Mouse (Mus musculus) skeletal muscle tissue, postnatal 0 days (tissue): ENCODE measurements around the gene Per3. TPM values are rescaled to one million over a fixed set of nuclear protein-coding genes. Genes with fewer than 3 reads are reported as not detected.

Experiments used
- polyA plus RNA-seq: library from polyadenylated mRNA; unstranded; fragments of >200 nt; fragmentation: Nextera tagmentation; extraction: Ambion mirVana; gene quantifications from 2 replicates; pipeline ENCODE4 v1.2.1, GENCODE M21; 2015

Per3 gene
- 3.9 and 4.2 TPM in 2 replicates for polyA plus RNA-seq

DNA sequence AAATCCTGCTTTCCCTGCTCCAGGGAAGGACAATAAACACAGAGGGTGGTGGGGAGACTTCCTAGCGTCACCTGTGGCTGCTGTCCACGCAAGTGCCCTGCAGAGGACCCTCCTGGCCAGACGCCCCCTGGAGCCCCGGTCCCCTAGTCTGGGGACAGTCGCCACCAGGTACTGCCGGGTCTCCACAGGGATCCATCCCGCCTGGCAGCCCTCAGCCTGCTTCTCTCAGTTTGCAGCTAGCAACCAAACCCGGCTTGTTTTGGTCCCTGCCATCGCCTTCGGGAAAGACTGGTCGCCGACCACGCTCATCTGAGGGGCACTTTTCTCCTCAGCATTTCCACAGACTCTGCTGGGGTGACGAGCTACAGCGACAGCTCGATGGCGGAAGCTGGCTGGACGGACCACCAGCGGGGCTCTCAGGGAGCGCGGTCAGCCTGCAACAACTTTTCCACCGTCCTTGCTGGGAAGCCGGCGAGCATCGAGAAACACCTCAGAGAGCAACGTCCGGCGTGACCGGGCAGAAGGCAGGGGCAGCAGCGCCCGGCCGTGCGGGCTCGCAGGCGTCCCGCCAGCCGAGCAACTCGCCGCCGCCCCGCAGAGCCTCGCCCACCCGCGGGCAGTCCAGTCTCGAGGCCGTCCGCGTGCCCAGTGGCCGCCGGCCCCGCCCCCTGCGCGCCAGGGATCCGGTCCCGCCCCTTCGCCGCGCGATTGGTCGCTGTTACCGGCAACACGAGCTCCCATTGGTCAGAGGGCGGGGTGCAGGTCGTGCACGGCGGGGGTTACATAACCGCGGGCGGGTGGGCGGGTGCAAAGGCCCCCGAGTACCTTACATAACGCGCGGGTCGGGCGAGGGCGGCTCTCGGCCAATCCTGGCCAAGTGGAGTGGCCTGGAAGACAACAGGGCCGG, at the start of gene Per3:
Per3 (minus strand) TSS at position 629 of the 907 bp plus-strand sequence.

DNA sequence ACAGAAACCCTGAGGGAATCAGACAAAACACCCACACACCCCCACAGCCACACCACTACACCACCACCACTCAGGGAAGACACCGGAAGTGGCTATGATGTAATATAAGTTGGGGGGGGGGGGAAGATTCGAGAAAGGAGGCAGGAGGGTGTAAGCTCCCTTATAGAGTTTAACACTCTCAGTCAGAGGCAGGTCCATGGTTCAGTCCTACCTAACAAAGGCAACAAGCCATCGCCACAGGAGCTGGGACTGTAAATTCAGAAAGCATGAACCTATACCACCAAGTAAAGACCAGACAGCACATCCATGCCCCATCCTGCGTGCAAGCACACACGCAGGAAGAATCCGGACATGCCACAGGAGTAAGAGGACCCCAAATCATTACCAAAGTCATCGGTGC, 44.8 kb upstream of the Per3 start, which contains the start of gene Gm13090:
Gm13090 (plus strand) TSS at position 301 of the 400 bp plus-strand sequence.

DNA sequence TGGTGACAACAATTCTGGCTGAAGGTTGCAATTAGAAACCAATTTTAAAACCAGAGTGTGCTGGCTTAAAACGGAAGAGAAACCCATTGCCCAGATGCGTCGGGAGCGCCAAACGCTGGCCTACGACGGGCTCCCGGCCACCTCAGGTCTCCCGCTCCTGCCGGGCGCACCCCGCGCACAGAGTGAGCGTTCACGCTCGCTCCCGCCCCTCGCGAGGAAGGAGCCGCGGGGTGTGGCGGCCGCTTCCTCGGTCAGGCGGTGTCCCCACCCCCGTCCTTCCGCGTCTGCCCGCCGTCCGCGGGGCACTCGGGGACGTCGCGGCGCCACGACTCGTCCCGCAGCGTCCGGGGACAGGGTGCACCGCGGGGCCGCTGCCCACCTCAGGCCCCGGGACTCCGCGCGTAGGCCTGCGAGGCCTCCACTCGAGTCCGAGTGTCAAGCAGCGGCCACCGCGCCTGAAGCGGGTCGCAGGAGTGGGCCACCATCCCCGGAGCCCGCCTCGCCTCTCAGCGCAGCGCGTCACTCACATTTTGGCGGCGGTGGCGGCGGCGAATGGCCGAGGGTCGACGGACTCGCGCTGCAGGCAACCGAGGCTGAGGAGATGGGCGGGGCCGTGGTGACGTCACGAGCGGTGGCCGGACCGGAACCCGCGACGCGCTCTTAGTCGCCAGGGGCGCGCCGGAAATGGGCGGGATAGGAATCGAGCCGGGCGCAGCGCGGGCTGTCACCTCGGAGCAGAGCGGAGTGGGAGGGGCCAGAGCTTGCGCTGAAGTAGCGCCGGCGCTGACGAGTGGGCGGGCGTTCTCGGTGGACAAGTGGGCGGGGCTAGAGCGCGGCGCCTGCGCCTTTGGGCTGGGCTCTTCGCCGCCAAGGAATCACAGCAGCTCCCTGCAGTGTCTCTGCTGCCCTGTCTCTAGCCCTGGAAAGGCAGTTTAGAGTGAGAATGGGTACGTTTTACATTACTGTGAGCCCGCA, 13.2 kb upstream of the Per3 start, which contains the start of gene Vamp3:
Vamp3 (minus strand) TSS at position 617 of the 975 bp plus-strand sequence.

DNA sequence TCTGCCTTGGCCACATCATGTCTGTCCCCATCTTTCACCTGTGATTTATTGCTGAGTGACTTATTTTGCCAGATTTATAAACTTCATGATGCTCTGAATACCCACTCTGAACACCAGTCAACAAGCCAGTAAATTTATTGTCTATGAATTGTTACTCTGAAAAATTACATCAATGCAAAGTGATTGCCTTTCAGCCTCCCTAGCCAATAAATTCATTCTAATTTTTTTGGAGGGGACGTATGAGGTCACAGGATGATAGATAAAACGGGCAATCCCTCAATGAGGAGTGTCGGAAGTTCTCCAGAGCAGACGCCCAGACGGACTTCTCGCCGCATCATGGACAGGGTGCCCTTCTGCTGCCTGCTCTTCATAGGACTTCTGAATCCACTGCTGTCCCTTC, 47.7 kb downstream of the Per3 start, which contains the start of gene Uts2:
Uts2 (plus strand) TSS at position 301 of the 400 bp plus-strand sequence.

Other genes starting within 250 kb of the Per3 start
- gene Errfi1, start 190.7 kb downstream of the Per3 start, polyA plus RNA-seq: 12.5 and 16.0 TPM in 2 replicates
- gene Park7, start 130.2 kb downstream of the Per3 start, polyA plus RNA-seq: 354 and 366 TPM in 2 replicates
- gene Tnfrsf9, start 130.1 kb downstream of the Per3 start, polyA plus RNA-seq: 0.47 and 1.4 TPM in 2 replicates
- gene Uts2, start 47.6 kb downstream of the Per3 start, polyA plus RNA-seq: not detected in 2 replicates
- 75.4 and 89.4 TPM in 2 replicates for gene Vamp3, start 13.3 kb upstream of the Per3 start, polyA plus RNA-seq
- gene Gm13090, start 44.9 kb upstream of the Per3 start, polyA plus RNA-seq: not detected in 2 replicates